Mouse (Mus musculus): Measurements from ENCODE around the gene Grin2c. TPM values are rescaled to one million over a fixed set of nuclear protein-coding genes. Genes with fewer than 3 reads are reported as not detected.

Grin2c gene
- polyA plus RNA-seq, 1 experiment = not detected

DNA sequence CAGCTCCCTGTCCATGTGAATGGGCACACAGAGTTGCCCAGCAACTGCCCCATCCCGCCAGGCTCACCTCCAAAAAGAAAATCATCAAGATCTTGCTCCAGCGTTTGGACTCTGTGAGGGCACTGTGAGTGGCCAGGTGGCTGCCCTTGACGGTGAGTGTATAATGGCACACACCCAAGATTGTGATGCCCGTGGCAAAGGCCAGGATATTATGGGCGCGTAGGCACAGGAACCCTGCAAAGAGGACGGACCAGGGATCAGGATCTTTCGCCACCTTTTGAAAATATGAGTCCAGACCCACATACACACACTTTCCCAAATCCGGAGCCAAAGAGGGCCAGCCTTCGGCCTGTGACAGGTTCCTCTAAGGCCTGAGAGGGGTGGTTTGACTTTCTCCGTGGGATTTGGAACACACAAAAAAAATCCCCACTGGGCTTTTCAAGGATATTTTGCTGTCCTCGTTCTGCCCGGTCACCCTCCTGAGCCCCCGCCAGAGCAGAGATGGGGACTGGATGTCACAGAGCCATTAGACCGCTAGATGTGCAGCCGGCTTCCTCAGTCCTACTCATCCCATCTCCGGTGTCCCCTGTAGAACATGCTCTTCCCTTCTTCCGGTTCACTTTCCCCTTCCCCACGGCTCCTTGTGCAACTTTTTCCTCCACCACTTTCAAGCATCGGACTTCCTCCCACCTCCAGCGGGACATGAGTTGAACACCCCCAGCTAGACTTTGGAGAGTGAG lies 29.6 kb upstream of the Grin2c start:
- Histone ChIP-seq H3K4me1 (peaks cover 12% of the 10 kb centered on the region), H3K36me3 (replicated peaks; ENCODE audit: low read length) (no peaks in the 10 kb centered on the region), H3K27me3 (replicated peaks) (peaks cover 75% of the 10 kb centered on the region), H3K4me3 (replicated peaks) (peak overlapping the region; percentile 88), H3K9me3 (peaks cover 20% of the 10 kb centered on the region)
- TF ChIP-seq FLI1 (IDR thresholded peaks at IDR 0.05; ENCODE audit: low read length) = no peak
- TF ChIP-seq GATA1 (IDR thresholded peaks at IDR 0.05; ENCODE audit: borderline replicate concordance, low read length) = no peak

DNA sequence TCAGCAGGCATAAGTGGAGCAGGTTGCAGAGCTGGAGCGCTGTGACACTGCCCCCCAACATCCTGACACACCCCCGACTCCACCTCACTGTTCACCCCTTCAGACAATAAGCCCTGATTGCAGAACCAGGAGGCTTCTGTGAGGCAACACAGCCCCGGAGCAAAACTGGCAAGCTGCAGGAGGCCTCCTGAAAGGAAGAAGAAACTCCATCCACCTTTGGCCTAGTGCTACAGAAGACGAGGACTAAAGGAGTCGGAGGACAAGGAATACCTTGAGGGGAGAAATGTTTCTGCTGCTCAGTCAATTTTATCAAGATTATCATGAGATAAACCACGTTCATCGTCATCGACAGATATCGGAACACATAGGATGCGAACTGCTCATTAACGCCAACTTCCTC lies 28.9 kb upstream of the Grin2c start:
- no peak for TF ChIP-seq FLI1 (IDR thresholded peaks at IDR 0.05; ENCODE audit: low read length)
- no peak for TF ChIP-seq GATA1 (IDR thresholded peaks at IDR 0.05; ENCODE audit: borderline replicate concordance, low read length)
- peaks cover 20% of the 10 kb centered on the region for H3K9me3 ChIP-seq
- no peak overlapping the region for H3K4me3 ChIP-seq (replicated peaks)
- H3K4me1 ChIP-seq = peaks cover 12% of the 10 kb centered on the region
- peaks cover 80% of the 10 kb centered on the region for H3K27me3 ChIP-seq (replicated peaks)
- H3K36me3 ChIP-seq (replicated peaks; ENCODE audit: low read length) = no peaks in the 10 kb centered on the region

DNA sequence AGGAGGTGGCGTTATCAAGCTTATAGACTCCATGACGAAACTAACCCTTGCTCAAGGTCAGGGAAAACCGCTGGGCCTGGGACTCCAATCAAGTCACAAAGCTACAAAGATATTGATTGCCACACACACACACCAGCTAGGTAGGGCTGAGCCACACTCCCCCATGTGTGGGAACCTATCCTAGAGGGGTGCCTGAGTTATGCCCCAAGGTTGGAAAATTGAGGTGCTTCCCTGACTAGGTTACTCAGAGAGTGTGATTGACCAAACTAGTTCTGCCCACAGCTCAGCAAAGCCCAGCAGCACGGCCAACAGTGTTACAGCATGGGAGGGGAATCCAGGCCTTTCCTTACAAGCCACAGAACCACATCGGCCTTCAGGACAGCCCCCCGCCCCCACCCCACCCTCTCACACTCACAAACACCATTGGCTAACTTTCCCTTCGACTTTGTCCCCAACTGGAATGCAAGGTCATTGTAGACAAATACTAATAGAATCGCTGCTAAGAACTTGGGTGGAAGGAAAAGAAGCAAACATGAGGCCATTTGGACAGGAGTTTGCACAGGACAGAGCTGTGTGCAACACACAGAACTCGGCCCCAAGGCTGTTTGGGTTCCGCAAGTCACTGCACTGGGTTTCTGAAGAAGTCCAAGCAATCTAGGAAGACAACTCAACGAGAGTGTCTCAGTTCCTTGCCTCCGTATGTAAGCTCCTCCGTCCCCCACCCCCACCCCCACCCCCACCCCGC lies 25.8 kb upstream of the Grin2c start:
- H3K4me1 ChIP-seq = peaks cover 11% of the 10 kb centered on the region
- H3K9me3 ChIP-seq = peaks cover 11% of the 10 kb centered on the region
- peaks cover 80% of the 10 kb centered on the region for H3K27me3 ChIP-seq (replicated peaks)
- H3K4me3 ChIP-seq (replicated peaks) = no peak overlapping the region
- TF ChIP-seq FLI1 (IDR thresholded peaks at IDR 0.05; ENCODE audit: low read length) (no peak), GATA1 (IDR thresholded peaks at IDR 0.05; ENCODE audit: borderline replicate concordance, low read length) (no peak)
- H3K36me3 ChIP-seq (replicated peaks; ENCODE audit: low read length) = no peaks in the 10 kb centered on the region

DNA sequence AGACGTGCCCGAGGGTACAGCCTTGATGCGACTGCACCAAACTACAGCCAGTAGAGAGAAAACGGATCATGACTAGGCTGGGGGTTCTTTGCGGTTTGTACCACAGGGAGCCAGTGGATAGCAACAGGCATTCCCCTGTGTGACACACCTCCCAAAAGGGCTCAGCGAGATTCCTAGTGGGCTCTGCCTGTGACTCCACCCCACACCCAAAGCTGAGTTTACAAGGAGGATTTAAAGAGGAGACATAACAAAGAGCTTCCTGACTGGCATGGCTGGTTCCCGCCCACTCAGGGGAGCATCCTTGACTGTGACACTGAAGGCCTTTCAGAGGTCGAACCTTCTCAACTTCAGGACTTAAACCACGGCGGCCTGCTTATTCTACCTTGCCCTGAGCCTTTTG lies 24.5 kb upstream of the Grin2c start:
- Histone ChIP-seq H3K4me1 (0 out of 2 replicates have a peak, but pooled peaks cover 4% of the 10 kb centered on the region), H3K36me3 (replicated peaks; ENCODE audit: low read length) (no peaks in the 10 kb centered on the region), H3K4me3 (replicated peaks) (no peak overlapping the region), H3K9me3 (peaks cover 11% of the 10 kb centered on the region), H3K27me3 (replicated peaks) (peaks cover 70% of the 10 kb centered on the region)
- TF ChIP-seq GATA1 (IDR thresholded peaks at IDR 0.05; ENCODE audit: borderline replicate concordance, low read length) (no peak), FLI1 (IDR thresholded peaks at IDR 0.05; ENCODE audit: low read length) (no peak)

DNA sequence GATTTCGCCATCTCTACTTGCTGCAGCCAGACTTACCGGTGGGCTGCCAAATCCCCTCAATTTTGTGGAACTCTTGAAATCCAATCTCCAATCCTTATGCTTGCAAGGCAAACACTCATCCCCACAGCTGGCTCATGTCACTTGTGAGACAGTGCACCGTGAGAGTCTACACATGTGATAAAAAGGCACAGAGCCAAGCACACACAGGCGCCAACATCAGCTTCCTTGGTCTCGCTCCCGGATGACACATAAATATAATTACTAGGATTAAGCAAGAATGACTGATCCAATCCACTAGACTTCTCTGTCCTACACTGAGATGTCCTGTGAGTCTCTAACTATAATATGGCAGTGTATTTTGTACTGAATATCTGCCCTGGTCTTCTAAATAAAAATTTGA lies 23.9 kb upstream of the Grin2c start:
- H3K27me3 ChIP-seq (replicated peaks) = peaks cover 70% of the 10 kb centered on the region
- peaks cover 11% of the 10 kb centered on the region for H3K9me3 ChIP-seq

DNA sequence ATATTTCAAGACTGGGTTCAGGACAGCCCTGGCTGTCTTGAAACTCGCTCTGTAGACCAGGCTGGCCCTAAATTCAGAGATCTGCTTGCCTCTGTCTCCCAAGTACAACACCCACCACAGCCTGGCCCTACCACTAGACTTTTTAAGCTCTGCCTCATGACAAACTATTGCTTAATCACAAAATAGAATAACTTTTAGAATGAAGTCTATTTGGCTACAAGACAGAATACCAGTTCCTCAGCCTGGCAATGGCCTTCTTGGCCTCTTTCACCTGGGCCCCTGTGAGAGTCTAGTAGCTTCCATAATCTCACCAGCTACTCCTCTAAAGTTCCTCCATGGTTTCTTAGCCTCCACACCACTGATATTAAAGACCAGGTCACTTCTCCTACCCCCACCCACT lies 23.3 kb upstream of the Grin2c start:
- peaks cover 69% of the 10 kb centered on the region for H3K27me3 ChIP-seq (replicated peaks)
- TF ChIP-seq FLI1 (IDR thresholded peaks at IDR 0.05; ENCODE audit: low read length) = no peak
- TF ChIP-seq GATA1 (IDR thresholded peaks at IDR 0.05; ENCODE audit: borderline replicate concordance, low read length) = no peak
- peaks cover 14% of the 10 kb centered on the region for H3K4me1 ChIP-seq
- no peak overlapping the region for H3K4me3 ChIP-seq (replicated peaks)
- no peaks in the 10 kb centered on the region for H3K36me3 ChIP-seq (replicated peaks; ENCODE audit: low read length)
- H3K9me3 ChIP-seq = peaks cover 11% of the 10 kb centered on the region

More for the DNA sequence above, 23.9 kb upstream of the Grin2c start:
- Histone ChIP-seq H3K4me3 (replicated peaks) (no peak overlapping the region), H3K36me3 (replicated peaks; ENCODE audit: low read length) (no peaks in the 10 kb centered on the region), H3K4me1 (peaks cover 8% of the 10 kb centered on the region)
- TF ChIP-seq FLI1 (IDR thresholded peaks at IDR 0.05; ENCODE audit: low read length) (no peak), GATA1 (IDR thresholded peaks at IDR 0.05; ENCODE audit: borderline replicate concordance, low read length) (no peak)

DNA sequence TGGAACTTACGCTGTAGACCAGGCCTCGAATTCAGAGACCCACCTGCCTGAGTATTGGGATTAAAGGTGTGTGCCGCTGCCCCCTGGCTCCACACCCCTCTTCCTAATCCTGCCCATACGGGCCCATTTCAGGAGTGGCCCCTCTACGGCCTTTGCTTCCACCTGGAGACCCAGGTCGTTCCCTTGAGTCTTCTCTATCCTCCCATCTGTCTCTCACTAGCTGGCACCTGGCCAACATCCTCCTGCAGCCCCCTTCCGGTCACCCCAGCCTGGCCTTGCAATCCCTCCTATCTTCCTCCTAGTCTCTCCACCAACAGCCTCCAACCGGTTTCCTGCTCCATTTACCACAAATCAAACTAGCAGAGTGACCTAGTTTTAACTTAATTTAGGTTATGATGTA lies 22.8 kb upstream of the Grin2c start:
- TF ChIP-seq GATA1 (IDR thresholded peaks at IDR 0.05; ENCODE audit: borderline replicate concordance, low read length) (no peak), FLI1 (IDR thresholded peaks at IDR 0.05; ENCODE audit: low read length) (no peak)
- Histone ChIP-seq H3K36me3 (replicated peaks; ENCODE audit: low read length) (no peaks in the 10 kb centered on the region), H3K9me3 (peaks cover 11% of the 10 kb centered on the region), H3K27me3 (replicated peaks) (peaks cover 69% of the 10 kb centered on the region), H3K4me1 (peaks cover 18% of the 10 kb centered on the region), H3K4me3 (replicated peaks) (no peak overlapping the region)

DNA sequence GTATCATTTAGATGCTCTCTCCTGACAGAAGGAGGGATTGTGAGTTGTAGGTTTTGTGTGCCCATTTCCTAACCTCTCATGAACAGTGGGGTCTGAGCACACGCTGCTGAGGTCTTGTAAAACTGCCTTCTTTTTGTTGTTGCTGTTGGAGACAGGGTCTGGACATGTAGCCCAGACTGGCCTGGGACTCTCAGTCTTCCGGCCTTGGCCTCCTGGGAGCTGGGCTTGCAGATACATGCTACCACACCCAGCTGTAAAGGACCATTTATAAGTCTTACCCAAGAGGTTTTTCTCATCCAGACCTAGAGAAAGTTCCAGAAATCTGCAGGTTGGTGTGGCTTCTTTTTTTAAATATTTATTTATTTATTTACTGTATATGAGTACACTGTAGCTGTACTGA lies 21.3 kb upstream of the Grin2c start:
- no peaks in the 10 kb centered on the region for H3K36me3 ChIP-seq (replicated peaks; ENCODE audit: low read length)
- peaks cover 71% of the 10 kb centered on the region for H3K27me3 ChIP-seq (replicated peaks)
- H3K4me3 ChIP-seq (replicated peaks) = no peak overlapping the region
- no peak for TF ChIP-seq GATA1 (IDR thresholded peaks at IDR 0.05; ENCODE audit: borderline replicate concordance, low read length)
- no peak for TF ChIP-seq FLI1 (IDR thresholded peaks at IDR 0.05; ENCODE audit: low read length)
- no peaks in the 10 kb centered on the region for H3K9me3 ChIP-seq
- peaks cover 22% of the 10 kb centered on the region for H3K4me1 ChIP-seq

DNA sequence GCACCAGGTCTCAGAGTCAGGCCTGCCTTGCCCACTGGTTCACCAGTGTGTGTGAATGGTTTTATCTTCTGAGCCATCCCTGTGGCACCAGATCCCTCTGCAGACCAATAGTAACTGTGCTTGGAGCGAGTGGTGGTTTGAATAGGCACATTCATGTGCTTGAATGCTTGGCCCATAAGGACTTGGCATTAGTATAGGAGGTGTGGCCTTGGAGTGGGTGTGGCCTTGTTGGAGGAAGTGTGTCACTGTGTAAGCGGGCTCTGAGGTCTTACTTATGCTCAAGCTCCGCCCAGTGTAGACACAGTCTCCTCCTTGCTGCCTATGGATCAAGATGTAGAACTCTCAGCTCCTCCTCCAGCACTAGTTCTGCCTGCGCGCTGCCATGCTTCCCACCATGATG lies 20.3 kb upstream of the Grin2c start:
- Histone ChIP-seq H3K36me3 (replicated peaks; ENCODE audit: low read length) (no peaks in the 10 kb centered on the region), H3K9me3 (no peaks in the 10 kb centered on the region), H3K27me3 (replicated peaks) (peaks cover 70% of the 10 kb centered on the region), H3K4me3 (replicated peaks) (no peak overlapping the region), H3K4me1 (peaks cover 23% of the 10 kb centered on the region)
- no peak for TF ChIP-seq GATA1 (IDR thresholded peaks at IDR 0.05; ENCODE audit: borderline replicate concordance, low read length)
- TF ChIP-seq FLI1 (IDR thresholded peaks at IDR 0.05; ENCODE audit: low read length) = no peak
